Mouse (Mus musculus): ENCODE measurements at regions not wholly inside any gene's neighbourhood (a gene's known extent, or its start where the extent isn't known, plus 50 kb on each side); places are given as distances from the start of the nearest gene placed in this dataset.

- ATAC-seq (ENCODE audit: low TSS enrichment) = peak; percentile 72
Observed at GRCm38 (mm10) chr1:72764522-72764921, 53.4 kb downstream of the Rpl37a start.

DNA sequence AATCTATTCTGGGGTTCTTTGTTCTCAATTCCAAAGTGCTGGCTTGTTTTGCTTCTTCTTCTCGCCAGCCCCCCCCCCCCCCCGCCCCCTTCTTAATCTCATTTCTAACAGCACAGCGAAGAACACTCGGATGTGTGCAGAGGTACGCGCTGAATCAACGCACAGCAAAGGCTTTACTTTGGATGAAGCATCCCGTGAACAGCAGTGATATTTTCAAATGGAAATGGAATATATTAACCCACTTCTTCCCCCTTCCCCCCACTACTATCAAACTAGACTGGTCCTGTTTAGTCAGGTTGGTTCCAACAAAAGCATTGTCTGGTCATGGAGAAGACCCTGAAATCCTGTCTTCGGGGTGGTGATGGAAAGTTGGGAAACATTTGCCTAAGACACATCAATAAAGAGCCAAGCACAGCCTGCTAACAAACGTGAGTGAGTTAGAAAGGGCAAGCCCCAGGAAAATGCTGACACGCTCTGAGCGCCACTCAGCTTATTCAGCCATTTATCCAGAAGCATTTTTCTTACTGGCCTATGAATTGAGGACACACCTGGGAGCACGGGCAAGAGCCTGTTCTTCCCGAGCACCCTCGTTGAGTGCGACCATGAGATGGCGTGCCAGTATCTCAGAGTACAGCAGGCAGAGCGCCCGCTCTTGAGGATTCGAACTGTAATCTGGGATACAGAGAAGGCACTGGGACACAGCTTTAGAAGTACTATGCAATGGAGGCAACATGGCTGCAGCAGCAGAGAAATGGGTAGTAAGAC is 54.1 kb downstream of the Rpl37a start:
- no peak for ATAC-seq (ENCODE audit: low TSS enrichment)

DNA sequence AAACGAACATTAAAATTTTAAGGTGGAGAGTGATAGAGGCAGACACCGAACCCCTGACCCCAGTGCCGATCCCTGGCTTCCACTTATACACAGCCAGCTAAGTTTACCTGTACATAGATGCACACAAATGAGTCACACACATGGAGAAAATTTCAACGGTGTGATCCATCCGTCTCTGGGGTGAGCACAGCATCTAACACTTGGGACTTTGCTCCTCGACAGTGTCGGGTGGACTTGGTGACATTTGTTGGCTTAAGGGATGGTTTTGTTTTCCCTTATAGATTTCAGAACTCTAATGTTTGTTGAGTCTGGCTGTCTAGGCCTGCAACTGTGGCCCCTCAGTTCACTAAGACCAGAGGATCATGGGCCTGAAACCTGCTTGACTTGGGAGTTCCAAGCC is 54.9 kb upstream of the Igfbp2 start:
- ATAC-seq (ENCODE audit: low TSS enrichment) = no peak

- ATAC-seq (ENCODE audit: low TSS enrichment) = no peak
Observed at GRCm38 (mm10) chr1:72772708-72773107, 51.6 kb upstream of the Igfbp2 start.

DNA sequence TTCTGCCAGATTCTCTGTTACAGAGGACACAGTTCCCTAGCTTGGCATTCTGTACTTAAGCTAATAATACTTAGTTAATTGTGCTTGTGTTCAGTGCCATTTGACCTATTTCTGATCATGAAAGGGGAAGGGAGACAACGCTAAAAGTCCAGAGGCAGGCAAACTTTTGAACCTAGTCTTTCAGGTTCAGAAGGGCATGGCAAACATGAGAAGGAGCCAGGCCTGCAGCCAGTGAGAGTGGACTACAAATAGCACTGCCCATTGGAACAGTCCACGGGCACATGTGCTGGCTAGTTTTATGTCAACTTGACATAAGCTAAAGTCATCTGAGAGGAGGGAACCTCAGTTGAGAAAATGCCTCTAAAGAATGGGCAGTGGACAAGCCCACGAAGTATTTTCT is 51.1 kb upstream of the Igfbp2 start:
- ATAC-seq (ENCODE audit: low TSS enrichment) = no peak

Data from frontal cortex, adult (tissue).